Mouse (Mus musculus): ENCODE measurements around the gene Zbtb7b.

DNA sequence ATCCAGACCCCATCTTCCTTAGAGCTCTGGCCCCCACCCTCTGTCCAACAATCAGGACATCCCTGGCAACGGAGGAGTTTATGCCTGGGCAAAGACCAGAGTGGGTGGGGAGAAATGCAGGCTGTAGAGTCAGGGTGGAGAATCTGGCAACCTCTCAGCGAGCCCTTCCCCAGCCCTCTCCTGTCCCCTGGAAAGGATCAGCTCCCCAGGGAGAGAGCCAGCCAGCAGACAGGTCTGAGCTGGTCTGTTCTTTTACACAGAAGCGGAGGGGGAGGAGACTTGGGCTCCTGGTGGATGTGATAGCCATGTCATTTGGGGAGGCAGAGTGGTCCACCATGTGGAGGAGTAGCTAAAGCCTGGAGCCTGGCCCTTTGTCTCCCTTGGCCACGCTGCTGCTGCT, 66.0 kb downstream of the Zbtb7b start:
- TF ChIP-seq CTCF (IDR thresholded peaks at IDR 0.05; ENCODE audit: borderline replicate concordance, control insufficient read depth, extremely low read depth, insufficient read depth, low read length, poor library complexity) (no peak), POLR2A (IDR thresholded peaks at IDR 0.05; ENCODE audit: control insufficient read depth, extremely low read depth, insufficient read depth, low read length, poor library complexity) (no peak)

Data from thymus, adult 2 months (tissue).